Mouse (Mus musculus) urinary bladder, postnatal 14 days (tissue): ENCODE data around the gene Olfr655.

Source experiments
- DNase-seq: peaks from one replicate; pipeline ENCODE4 v3.0.0; 2021; ENCODE audit warnings: low spot score

The Olfr655 gene

DNA sequence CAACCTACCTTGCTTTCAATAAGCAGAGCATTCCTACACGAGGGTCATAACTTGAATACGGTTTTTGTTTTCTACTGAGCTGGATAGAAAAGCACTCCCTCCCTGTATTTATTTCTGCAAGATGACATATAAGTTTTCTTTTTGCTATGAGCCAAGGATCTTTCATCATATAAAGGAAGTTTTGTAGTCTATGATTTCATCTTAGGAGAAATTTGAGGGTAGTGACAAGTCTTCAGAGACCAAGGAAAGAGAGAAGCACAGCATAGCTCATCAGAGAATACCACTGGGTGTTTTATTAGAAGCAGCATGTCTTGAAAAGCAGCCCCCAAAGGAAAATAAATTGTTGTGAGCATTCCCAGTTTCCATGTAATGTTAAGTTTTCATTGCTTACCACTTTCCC is at the start of gene Olfr655:
Gene Olfr655, minus strand, starts transcription at position 101 of the 400 bp plus-strand sequence.
- DNase-seq, result no peak

- DNase-seq, result peak; percentile 21
Measured at GRCm38 (mm10) chr7:104646841-104647482, 45.4 kb upstream of the Olfr655 start, which contains the start of gene Olfr658. Gene Olfr658 (minus strand): TSS chr7:104647305.

GRCm38 (mm10) chr7:104624494-104624893 is 22.9 kb upstream of the Olfr655 start, which contains the start of gene Olfr657:
Gene Olfr657 (plus strand): TSS chr7:104624794.
- no peak for DNase-seq

- no peak for DNase-seq
Measured at GRCm38 (mm10) chr7:104613655-104614054, 12.1 kb upstream of the Olfr655 start, which contains the start of gene Olfr656. Gene Olfr656 (plus strand): TSS chr7:104613955.

- no peak for DNase-seq
Measured at GRCm38 (mm10) chr7:104604727-104605126, 3.1 kb upstream of the Olfr655 start.

DNA sequence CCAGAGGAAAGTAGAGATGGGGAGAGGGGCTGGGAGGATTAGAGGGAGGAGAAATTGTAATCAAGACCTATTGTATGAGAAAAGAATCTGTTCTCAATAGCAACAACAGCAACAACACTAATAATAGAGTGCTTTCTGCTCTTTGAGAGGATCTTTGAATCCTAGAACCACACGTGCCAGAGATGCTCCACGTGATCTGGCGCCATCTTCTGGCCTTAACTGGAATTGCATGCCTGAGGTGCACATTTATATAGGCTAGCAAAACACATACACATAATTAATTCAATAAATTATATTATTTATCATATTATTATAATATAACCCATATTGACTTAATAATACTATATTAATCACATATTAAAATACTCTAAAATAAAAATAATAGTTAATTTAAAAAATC is 1.6 kb upstream of the Olfr655 start:
- peak; percentile 12 for DNase-seq

DNA sequence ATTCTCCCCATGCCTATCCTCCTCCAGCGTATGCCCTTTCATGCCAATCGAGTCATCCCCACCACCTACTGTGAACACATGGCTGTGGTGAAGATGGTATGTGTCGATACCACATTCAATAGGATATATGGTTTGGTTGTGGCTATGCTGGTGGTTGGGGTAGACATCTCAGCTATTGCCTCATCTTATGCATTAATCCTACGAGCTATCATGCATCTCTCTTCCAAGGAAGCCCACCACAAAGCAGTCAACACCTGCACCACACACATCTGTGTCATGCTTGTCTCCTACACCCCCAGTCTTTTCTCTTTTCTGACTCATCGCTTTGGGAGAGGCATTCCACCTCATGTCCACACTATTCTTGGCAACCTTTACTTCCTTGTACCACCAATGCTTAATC is 13.3 kb downstream of the Olfr655 start:
- no peak for DNase-seq

DNA sequence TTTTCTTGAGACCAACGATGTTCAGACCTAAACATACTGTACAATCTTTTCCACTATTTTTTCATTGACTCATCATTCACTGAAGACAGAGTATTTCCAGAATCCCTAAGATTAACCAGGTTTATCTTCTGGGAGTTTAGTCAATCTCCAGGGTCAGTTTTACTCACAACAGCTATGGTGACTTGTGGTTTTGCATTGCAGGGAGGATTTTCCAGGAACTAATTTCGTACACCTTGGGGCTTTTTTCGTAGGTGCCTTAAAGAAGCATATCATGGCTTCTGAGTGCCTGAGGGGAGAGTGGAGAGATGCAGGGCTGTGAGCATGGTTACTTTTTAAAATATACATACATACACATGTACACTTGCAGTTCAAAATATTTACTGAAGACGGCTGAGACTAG is 14.9 kb downstream of the Olfr655 start, which contains the start of gene Olfr654:
Gene Olfr654, plus strand, starts transcription at position 301 of the 400 bp plus-strand sequence.
- no peak for DNase-seq

GRCm38 (mm10) chr7:104581429-104581828 is 20.1 kb downstream of the Olfr655 start:
- DNase-seq, result no peak

DNA sequence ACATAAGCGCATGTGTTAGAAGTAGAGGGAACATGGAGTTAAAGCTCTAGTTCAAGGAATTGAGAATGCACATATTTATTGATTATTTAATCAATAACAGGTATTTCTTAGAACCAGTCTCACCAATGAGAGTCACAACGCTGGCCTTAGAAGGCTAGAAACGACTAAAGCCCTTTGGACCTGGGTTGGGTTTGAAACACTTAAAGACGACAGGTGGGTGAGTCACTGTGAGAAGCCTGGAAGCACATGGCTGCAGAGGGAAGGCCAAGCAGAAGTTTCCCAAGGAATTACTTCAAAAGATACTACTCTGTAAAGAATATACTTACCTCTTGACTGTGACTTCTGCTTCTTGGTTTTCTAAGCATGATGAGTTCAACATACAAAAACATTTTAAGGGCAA is 20.7 kb downstream of the Olfr655 start:
- no peak for DNase-seq

GRCm38 (mm10) chr7:104577014-104577413 is 24.6 kb downstream of the Olfr655 start, which contains the start of gene Olfr653:
Gene Olfr653 (plus strand): TSS chr7:104577314.
- DNase-seq, result no peak

DNA sequence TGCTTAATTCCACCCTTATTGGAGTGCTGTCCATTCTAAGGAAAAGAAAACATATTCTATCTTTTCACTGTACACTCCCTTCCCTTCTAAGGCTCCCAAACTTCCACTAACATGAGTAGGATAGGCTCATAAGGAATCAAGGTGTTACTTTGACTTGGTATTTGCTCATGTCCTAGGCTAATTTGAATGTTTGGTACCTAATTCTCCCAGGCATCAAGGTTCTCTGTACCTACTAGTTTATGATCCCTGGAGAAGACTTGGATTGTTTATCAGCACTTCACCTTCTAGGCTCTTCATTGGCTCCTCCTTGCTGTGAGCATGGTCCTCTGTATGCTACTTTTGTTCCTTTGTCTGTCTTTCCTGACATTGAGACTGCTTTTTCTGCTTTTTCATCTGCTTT is 41.0 kb downstream of the Olfr655 start, which contains the start of gene Olfr652:
Gene Olfr652, plus strand, starts transcription at position 301 of the 400 bp plus-strand sequence.
- no peak for DNase-seq

GRCm38 (mm10) chr7:104552700-104553099 is 48.9 kb downstream of the Olfr655 start:
- no peak for DNase-seq

GRCm38 (mm10) chr7:104549833-104550232 is 51.7 kb downstream of the Olfr655 start, which contains the start of gene Olfr651:
Gene Olfr651 (plus strand): TSS chr7:104550133.
- no peak for DNase-seq
